Mouse (Mus musculus) natural killer cell, adult 2 months (primary cell): ENCODE results near the gene Rin3.
"Not testable (repeated sequence)": the region's sequence is repeated elsewhere in the genome, so short reads cannot be mapped to it uniquely, and the experiment has no call there.

ENCODE experiments used
- DNase-seq, 2 experiments: peaks; one replicate each; pipeline ENCODE4 v3.0.0; 2022; ENCODE audit warnings: low spot score in 2 of 2

Rin3 gene

GRCm38 (mm10) chr12:102282763-102283482 lies at the start of gene Rin3:
Gene Rin3, plus strand, starts transcription at chr12:102283048.
- DNase-seq: peak; percentile 76 to 84

- DNase-seq: no peak
These were observed 47.3 kb upstream of the Rin3 start for GRCm38 (mm10) chr12:102235551-102235950.

GRCm38 (mm10) chr12:102236317-102236716 lies 46.5 kb upstream of the Rin3 start:
- DNase-seq: no peak

GRCm38 (mm10) chr12:102242076-102242722 lies 40.6 kb upstream of the Rin3 start:
- DNase-seq: no peak

GRCm38 (mm10) chr12:102243915-102244314 lies 38.9 kb upstream of the Rin3 start:
- no peak for DNase-seq

GRCm38 (mm10) chr12:102246226-102246625 lies 36.6 kb upstream of the Rin3 start:
- DNase-seq: no peak

- no peak for DNase-seq
These were observed 34.7 kb upstream of the Rin3 start for GRCm38 (mm10) chr12:102248104-102248503.

- no peak for DNase-seq
These were observed 32.5 kb upstream of the Rin3 start for GRCm38 (mm10) chr12:102250316-102250715.

GRCm38 (mm10) chr12:102251070-102251469 lies 31.8 kb upstream of the Rin3 start:
- DNase-seq: peak in 1 of 2 experiments; percentile 12

- DNase-seq: no peak
These were observed 30.9 kb upstream of the Rin3 start for GRCm38 (mm10) chr12:102251985-102252384.

- DNase-seq: no peak
These were observed 30.3 kb upstream of the Rin3 start for GRCm38 (mm10) chr12:102252525-102252924.

- no peak for DNase-seq
These were observed 27.8 kb upstream of the Rin3 start for GRCm38 (mm10) chr12:102255012-102255411.

- no peak for DNase-seq
These were observed 24.2 kb upstream of the Rin3 start for GRCm38 (mm10) chr12:102258522-102259112.

- DNase-seq: no peak
These were observed 20.9 kb upstream of the Rin3 start for GRCm38 (mm10) chr12:102261933-102262396.

- DNase-seq: no peak
These were observed 20.0 kb upstream of the Rin3 start for GRCm38 (mm10) chr12:102262809-102263208.

- no peak for DNase-seq
These were observed 19.6 kb upstream of the Rin3 start for GRCm38 (mm10) chr12:102263249-102263648.

- DNase-seq: no peak
These were observed 16.4 kb upstream of the Rin3 start for GRCm38 (mm10) chr12:102266433-102266832.

- no peak for DNase-seq
These were observed 13.7 kb upstream of the Rin3 start for GRCm38 (mm10) chr12:102269144-102269543.

GRCm38 (mm10) chr12:102270776-102271405 lies 12.0 kb upstream of the Rin3 start:
- no peak for DNase-seq

- DNase-seq: no peak
These were observed 11.4 kb upstream of the Rin3 start for GRCm38 (mm10) chr12:102271447-102271846.

- no peak for DNase-seq
These were observed 6.9 kb upstream of the Rin3 start for GRCm38 (mm10) chr12:102275833-102276443.

- not testable (repeated sequence) for DNase-seq
These were observed 2.6 kb upstream of the Rin3 start for GRCm38 (mm10) chr12:102280290-102280689.
